Mouse (Mus musculus): ENCODE measurements around the gene Atp1b2. TPM values are rescaled to one million over a fixed set of nuclear protein-coding genes. Genes with fewer than 3 reads are reported as not detected.
A peak's percentile ranks its signal among the peaks of the same experiment; 100 is the strongest.

Gene Atp1b2
- polyA plus RNA-seq, 1 experiment from 2014 or later, result 60.0 TPM

GRCm38 (mm10) chr11:69604795-69605664, 712 bp downstream of the Atp1b2 start:
- Histone ChIP-seq H3K27ac (peak overlapping the region; percentile 81), H3K4me2 (peak overlapping the region; percentile 90), H3K4me1 (peaks cover 31% of the 10 kb centered on the region), H3K4me3 (peak overlapping the region; percentile 79), H3K27me3 (replicated peaks) (no peaks in the 10 kb centered on the region), H3K9me3 (no peaks in the 10 kb centered on the region), H3K9ac (peak overlapping the region; percentile 75), H3K36me3 (replicated peaks) (peaks cover 10% of the 10 kb centered on the region; the same call in 1 of the 2 replicates)
- ATAC-seq (replicated peaks), result peak; percentile 66
- under 1% methylated on average over 73 of the region's 73 CpGs for WGBS

GRCm38 (mm10) chr11:69604347-69604746, 1.4 kb downstream of the Atp1b2 start:
- whole genome bisulfite sequencing, result 46% methylated on average over 3 of the region's 3 CpGs
- peak overlapping the region; percentile 90 for H3K4me2 ChIP-seq
- H3K9ac ChIP-seq, result peak overlapping the region; percentile 75
- H3K4me3 ChIP-seq, result peak overlapping the region; percentile 79
- H3K4me1 ChIP-seq, result peaks cover 37% of the 10 kb centered on the region
- H3K27ac ChIP-seq, result peak overlapping the region; percentile 81
- ATAC-seq (replicated peaks), result peak; percentile 53
- H3K9me3 ChIP-seq, result no peaks in the 10 kb centered on the region
- H3K27me3 ChIP-seq (replicated peaks), result no peaks in the 10 kb centered on the region
- H3K36me3 ChIP-seq (replicated peaks), result peaks cover 10% of the 10 kb centered on the region; the same call in 1 of the 2 replicates

GRCm38 (mm10) chr11:69603516-69603915, 2.2 kb downstream of the Atp1b2 start:
- no peaks in the 10 kb centered on the region for H3K9me3 ChIP-seq
- no peak overlapping the region for H3K27ac ChIP-seq
- peaks cover 39% of the 10 kb centered on the region for H3K4me1 ChIP-seq
- 85% methylated on average over 8 of the region's 8 CpGs for WGBS
- no peaks in the 10 kb centered on the region for H3K27me3 ChIP-seq (replicated peaks)
- H3K9ac ChIP-seq, result no peak overlapping the region
- H3K4me2 ChIP-seq, result peak overlapping the region; percentile 90
- peak overlapping the region; percentile 79; the same call in 1 of the 2 replicates for H3K4me3 ChIP-seq
- no peak for ATAC-seq (replicated peaks)
- H3K36me3 ChIP-seq (replicated peaks), result peaks cover 10% of the 10 kb centered on the region; the same call in 1 of the 2 replicates

GRCm38 (mm10) chr11:69601768-69602167, 4.0 kb downstream of the Atp1b2 start:
- ATAC-seq (replicated peaks), result no peak
- Histone ChIP-seq H3K9ac (no peak overlapping the region), H3K4me1 (peaks cover 39% of the 10 kb centered on the region), H3K9me3 (no peaks in the 10 kb centered on the region), H3K27ac (no peak overlapping the region), H3K36me3 (replicated peaks) (peaks cover 10% of the 10 kb centered on the region; the same call in 1 of the 2 replicates), H3K4me2 (no peak overlapping the region), H3K4me3 (no peak overlapping the region), H3K27me3 (replicated peaks) (no peaks in the 10 kb centered on the region)
- WGBS, result 81% methylated on average over 3 of the region's 3 CpGs

- H3K4me3 ChIP-seq, result no peak overlapping the region
- ATAC-seq (replicated peaks), result no peak
- WGBS, result 7% methylated on average over 6 of the region's 6 CpGs
- H3K27ac ChIP-seq, result peak overlapping the region; percentile 45; the same call in 1 of the 2 replicates
- H3K9ac ChIP-seq, result no peak overlapping the region
- peaks cover 34% of the 10 kb centered on the region for H3K4me1 ChIP-seq
- H3K36me3 ChIP-seq (replicated peaks), result peaks cover 10% of the 10 kb centered on the region; the same call in 1 of the 2 replicates
- no peak overlapping the region for H3K4me2 ChIP-seq
- no peaks in the 10 kb centered on the region for H3K27me3 ChIP-seq (replicated peaks)
- H3K9me3 ChIP-seq, result no peaks in the 10 kb centered on the region
These were observed 5.6 kb downstream of the Atp1b2 start for GRCm38 (mm10) chr11:69600098-69600497.

GRCm38 (mm10) chr11:69599436-69599835, 6.3 kb downstream of the Atp1b2 start:
- Histone ChIP-seq H3K9ac (no peak overlapping the region), H3K4me3 (no peak overlapping the region), H3K9me3 (no peaks in the 10 kb centered on the region), H3K27me3 (replicated peaks) (no peaks in the 10 kb centered on the region), H3K4me2 (no peak overlapping the region), H3K36me3 (replicated peaks) (peaks cover 10% of the 10 kb centered on the region; the same call in 1 of the 2 replicates), H3K27ac (no peak overlapping the region), H3K4me1 (peaks cover 30% of the 10 kb centered on the region)
- 9% methylated on average over 9 of the region's 9 CpGs for WGBS
- no peak for ATAC-seq (replicated peaks)

GRCm38 (mm10) chr11:69594853-69595252, 10.9 kb downstream of the Atp1b2 start:
- Histone ChIP-seq H3K27me3 (replicated peaks) (no peaks in the 10 kb centered on the region), H3K4me2 (no peak overlapping the region), H3K36me3 (replicated peaks) (0 out of 2 replicates have a peak, but pooled peaks cover 13% of the 10 kb centered on the region), H3K4me1 (peaks cover 8% of the 10 kb centered on the region; the same call in 1 of the 2 replicates), H3K9ac (no peak overlapping the region), H3K9me3 (no peaks in the 10 kb centered on the region), H3K4me3 (no peak overlapping the region), H3K27ac (no peak overlapping the region)
- WGBS, result 98% methylated on average over 6 of the region's 6 CpGs
- no peak for ATAC-seq (replicated peaks)

- no peaks in the 10 kb centered on the region for H3K4me1 ChIP-seq
- H3K36me3 ChIP-seq (replicated peaks), result 0 out of 2 replicates have a peak, but pooled peaks cover 25% of the 10 kb centered on the region
- ATAC-seq (replicated peaks), result no peak
- peak overlapping the region; percentile 13; the same call in 1 of the 2 replicates for H3K27ac ChIP-seq
- H3K9ac ChIP-seq, result no peak overlapping the region
- 88% methylated on average over 4 of the region's 4 CpGs for WGBS
- H3K4me3 ChIP-seq, result no peak overlapping the region
- H3K4me2 ChIP-seq, result no peak overlapping the region
- no peaks in the 10 kb centered on the region for H3K9me3 ChIP-seq
- no peaks in the 10 kb centered on the region for H3K27me3 ChIP-seq (replicated peaks)
These were observed 12.9 kb downstream of the Atp1b2 start for GRCm38 (mm10) chr11:69592799-69593198.

GRCm38 (mm10) chr11:69591899-69592637, 13.7 kb downstream of the Atp1b2 start:
- 67% methylated on average over 7 of the region's 7 CpGs for WGBS
- 0 out of 2 replicates have a peak, but pooled peaks cover 25% of the 10 kb centered on the region for H3K36me3 ChIP-seq (replicated peaks)

GRCm38 (mm10) chr11:69591424-69591823, 14.3 kb downstream of the Atp1b2 start:
- Histone ChIP-seq H3K27me3 (replicated peaks) (no peaks in the 10 kb centered on the region), H3K9ac (no peak overlapping the region), H3K36me3 (replicated peaks) (0 out of 2 replicates have a peak, but pooled peaks cover 25% of the 10 kb centered on the region), H3K9me3 (no peaks in the 10 kb centered on the region), H3K4me2 (no peak overlapping the region), H3K4me1 (no peaks in the 10 kb centered on the region), H3K4me3 (no peak overlapping the region), H3K27ac (0 out of 2 replicates have a peak overlapping the region, but pooled peaks have one; percentile 44)
- no peak for ATAC-seq (replicated peaks)
- WGBS, result 86% methylated on average over 3 of the region's 3 CpGs

More at GRCm38 (mm10) chr11:69591899-69592637, 13.7 kb downstream of the Atp1b2 start:
- peak overlapping the region; percentile 44 for H3K27ac ChIP-seq
- H3K27me3 ChIP-seq (replicated peaks), result no peaks in the 10 kb centered on the region
- peak; percentile 79 for ATAC-seq (replicated peaks)
- H3K4me2 ChIP-seq, result no peak overlapping the region
- H3K9me3 ChIP-seq, result no peaks in the 10 kb centered on the region
- H3K4me1 ChIP-seq, result no peaks in the 10 kb centered on the region
- H3K4me3 ChIP-seq, result no peak overlapping the region
- no peak overlapping the region for H3K9ac ChIP-seq

GRCm38 (mm10) chr11:69590622-69591021, 15.1 kb downstream of the Atp1b2 start:
- H3K36me3 ChIP-seq (replicated peaks), result 0 out of 2 replicates have a peak, but pooled peaks cover 25% of the 10 kb centered on the region
- 94% methylated on average over 8 of the region's 8 CpGs for WGBS
- no peak overlapping the region for H3K4me3 ChIP-seq
- H3K4me2 ChIP-seq, result no peak overlapping the region
- H3K27ac ChIP-seq, result no peak overlapping the region
- no peaks in the 10 kb centered on the region for H3K9me3 ChIP-seq
- H3K9ac ChIP-seq, result no peak overlapping the region
- no peaks in the 10 kb centered on the region for H3K4me1 ChIP-seq
- H3K27me3 ChIP-seq (replicated peaks), result no peaks in the 10 kb centered on the region
- no peak for ATAC-seq (replicated peaks)
